Mouse (Mus musculus): Measurements from ENCODE around the gene Gm17728. TPM values are rescaled to one million over a fixed set of nuclear protein-coding genes. Genes with fewer than 3 reads are reported as not detected.

Gm17728 gene
- polyA plus RNA-seq, 1 experiment from 2014 or later, result 0.63 TPM

- Histone ChIP-seq H3K9ac (replicated peaks; ENCODE audit: low read depth, low read length) (no peak overlapping the region), H3K36me3 (ENCODE audit: control insufficient read depth, insufficient read depth) (no peaks in the 10 kb centered on the region), H3K4me2 (ENCODE audit: low read length) (no peak overlapping the region), H3K27ac (ENCODE audit: low read length) (no peak overlapping the region), H3K4me1 (replicated peaks; ENCODE audit: control insufficient read depth, insufficient read depth, low read length) (no peaks in the 10 kb centered on the region), H3K9me3 (ENCODE audit: control insufficient read depth, low read length) (no peaks in the 10 kb centered on the region), H3K27me3 (replicated peaks; ENCODE audit: control insufficient read depth, insufficient read depth, low read length) (no peaks in the 10 kb centered on the region), H3K4me3 (replicated peaks; ENCODE audit: low read length) (no peak overlapping the region)
- WGBS, result 68% methylated on average over 2 of the region's 2 CpGs
- ATAC-seq, result no peak
Measured at GRCm38 (mm10) chr17:9460904-9461303, 39.0 kb downstream of the Gm17728 start.

Other genes with a start within 250 kb of the Gm17728 start
- not detected in 2 replicates for gene Pabpc6, start 247.7 kb downstream of the Gm17728 start, polyA plus RNA-seq (2015; fragmentation: Nextera tagmentation; extraction: Ambion mirVana)